Mouse (Mus musculus) heart, postnatal 14 days (tissue): ENCODE measurements around the gene Map3k5. TPM values are rescaled to one million over a fixed set of nuclear protein-coding genes. Genes with fewer than 3 reads are reported as not detected.

Experiments
- DNase-seq, 2 experiments: peaks; one replicate each; pipeline ENCODE4 v3.0.0; 2021 to 2022
- intact Hi-C: fragments of 180-260 bp; cut with DNase I; formaldehyde crosslinking; loops from one replicate; pipeline ENCODE4 v1.15.1; 2025
- total RNA-seq, 2 experiments: library from RNA; stranded (reverse); gene quantifications; 2 replicates each; pipeline ENCODE4 v1.2.3; 2021

The Map3k5 gene
- total RNA-seq, 2 experiments from 2014 or later, result 30.0 to 38.9 TPM

- DNase-seq, result no peak
- intact Hi-C loops, result no loop called here
These were observed 235.8 kb downstream of the Map3k5 start for GRCm38 (mm10) chr10:20169927-20170604.

- intact Hi-C loops, result no loop called here
- DNase-seq, result peak; percentile 55 to 78
These were observed 236.4 kb downstream of the Map3k5 start for GRCm38 (mm10) chr10:20170605-20171088.

DNA sequence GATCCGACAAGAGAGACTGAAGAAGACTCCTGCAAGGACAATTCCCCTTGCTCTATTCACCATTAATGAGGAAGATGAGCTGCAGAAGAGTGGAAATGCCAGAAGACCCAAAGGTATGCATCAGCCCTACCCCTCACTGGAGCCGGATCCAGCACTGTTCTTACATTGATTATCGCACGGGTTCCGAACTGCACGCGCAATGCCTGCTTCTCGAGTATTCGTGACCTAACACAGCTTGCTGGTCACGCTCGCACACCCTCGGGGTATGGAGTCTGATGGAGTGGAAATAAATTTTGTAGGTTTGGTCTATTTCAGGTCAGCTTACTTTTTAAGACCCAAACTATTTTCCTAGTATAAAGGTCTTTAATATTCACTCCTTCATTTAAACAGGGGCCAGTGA is 236.9 kb downstream of the Map3k5 start:
- intact Hi-C loops, result no loop called here
- DNase-seq, result no peak

- DNase-seq, result no peak
- intact Hi-C loops, result no loop called here
These were observed 237.5 kb downstream of the Map3k5 start for GRCm38 (mm10) chr10:20171756-20172155.

DNA sequence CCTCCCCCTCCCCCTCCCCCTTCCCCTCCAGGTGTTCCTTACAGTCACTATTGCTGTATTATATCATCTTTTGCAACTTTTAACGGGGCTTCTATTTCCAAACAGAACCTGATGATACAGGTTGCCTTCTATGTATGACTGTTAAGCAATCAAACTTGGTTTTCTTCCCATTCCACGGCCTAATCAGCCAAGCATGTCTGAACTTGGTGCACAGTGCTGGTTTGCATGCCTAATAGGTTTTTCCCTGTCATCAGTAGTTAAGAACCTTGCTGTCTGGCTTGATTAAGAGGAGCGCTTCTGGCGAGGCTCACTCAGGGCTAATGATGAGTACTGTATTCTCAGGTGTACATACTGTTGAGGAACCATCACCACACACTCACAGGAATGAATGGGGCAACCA is 239.5 kb downstream of the Map3k5 start:
- intact Hi-C loops, result no loop called here
- no peak for DNase-seq

- DNase-seq, result no peak
- intact Hi-C loops, result no loop called here
These were observed 241.8 kb downstream of the Map3k5 start for GRCm38 (mm10) chr10:20176054-20176453.

GRCm38 (mm10) chr10:20178807-20179605 is 244.7 kb downstream of the Map3k5 start:
- intact Hi-C loops, result no loop called here
- DNase-seq, result no peak

- no peak for DNase-seq
- intact Hi-C loops, result no loop called here
These were observed 246.9 kb downstream of the Map3k5 start for GRCm38 (mm10) chr10:20181198-20181597.

GRCm38 (mm10) chr10:20181680-20182399 is 247.6 kb downstream of the Map3k5 start:
- no peak for DNase-seq
- intact Hi-C loops, result no loop called here

DNA sequence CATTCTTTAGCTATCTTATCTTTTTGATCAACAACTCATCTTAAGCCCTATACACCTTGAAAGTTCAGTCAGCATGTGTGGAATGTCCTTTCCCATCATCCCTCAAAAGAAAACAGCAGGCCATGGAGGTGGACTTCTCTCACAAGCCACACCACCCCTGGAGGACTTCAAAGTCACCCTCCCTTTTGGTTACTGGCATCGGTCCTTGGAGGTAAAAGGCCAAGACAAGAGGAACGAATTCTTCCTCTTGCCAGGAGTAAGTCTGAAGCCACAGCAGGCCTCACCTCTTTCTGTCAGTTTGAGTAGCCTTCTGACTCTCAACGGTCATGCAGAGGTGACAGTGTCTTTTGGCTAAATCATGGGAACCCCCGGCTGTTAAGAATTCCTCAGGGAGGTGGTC is 250.1 kb downstream of the Map3k5 start:
- intact Hi-C loops, result no loop called here
- DNase-seq, result peak in 1 of 2 experiments; percentile 18

DNA sequence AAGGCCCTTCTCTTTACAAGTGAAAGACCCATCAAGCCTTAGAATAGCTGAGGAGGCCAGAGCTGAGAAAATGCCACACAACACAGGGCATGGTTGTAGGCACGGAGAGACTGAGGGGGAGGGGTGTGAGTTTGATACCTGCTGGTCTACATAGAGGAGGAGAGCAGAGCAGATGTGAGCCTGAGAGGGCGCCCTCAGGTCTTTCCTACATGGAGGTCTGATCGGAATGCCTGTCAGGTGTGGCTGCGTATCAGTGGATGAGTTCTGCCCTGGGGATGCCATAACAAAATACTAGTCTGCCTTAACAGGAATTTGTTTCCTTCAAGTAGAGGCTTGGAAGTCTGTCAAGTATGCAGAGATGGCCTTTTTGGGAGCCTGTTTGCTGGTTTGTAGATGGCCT is 251.0 kb downstream of the Map3k5 start:
- peak in 1 of 2 experiments; percentile 20 for DNase-seq
- intact Hi-C loops, result no loop called here

DNA sequence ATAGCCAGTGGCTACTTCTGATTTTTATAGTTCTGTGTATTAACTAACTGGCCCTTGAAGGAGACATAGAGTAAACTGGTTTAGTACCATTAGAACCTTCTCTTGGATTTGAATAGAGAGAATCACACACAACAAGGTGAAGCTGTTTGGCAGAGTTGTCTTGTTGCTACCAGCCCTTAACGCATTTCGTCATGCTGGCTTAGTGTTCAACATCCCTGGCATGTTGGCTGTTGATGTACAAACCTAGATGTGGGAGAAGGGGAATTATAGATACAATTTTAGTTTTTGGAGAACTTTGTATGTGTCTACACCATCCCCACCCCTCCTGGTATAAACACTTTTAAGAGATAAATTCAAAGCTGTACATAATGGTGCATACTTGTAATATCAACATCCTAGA is 251.5 kb downstream of the Map3k5 start:
- intact Hi-C loops, result no loop called here
- no peak for DNase-seq

DNA sequence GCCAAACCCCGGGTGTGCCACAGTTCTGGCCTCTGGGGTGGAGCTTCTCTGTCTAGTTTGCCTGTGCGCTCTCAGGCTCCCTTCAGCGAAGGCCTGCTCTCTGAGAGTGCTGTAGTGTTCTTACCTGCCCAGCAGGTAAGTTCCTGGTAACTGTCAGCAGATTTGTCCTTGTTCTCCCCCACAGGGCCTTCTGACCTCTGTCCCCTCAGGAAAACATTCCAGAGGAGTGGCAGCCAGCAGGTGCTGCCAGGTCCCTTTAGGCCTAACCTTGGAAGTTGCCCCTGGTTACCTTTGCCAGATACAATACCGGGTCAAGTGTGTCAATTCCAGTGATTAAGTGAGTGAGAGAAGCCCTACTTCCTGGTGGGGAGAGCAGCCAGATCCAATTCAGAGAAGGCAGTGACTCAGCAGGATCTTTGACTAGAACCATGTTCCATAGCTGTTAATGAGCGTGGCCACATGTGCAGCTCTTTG is 252.6 kb downstream of the Map3k5 start:
- DNase-seq, result no peak
- intact Hi-C loops, result no loop called here

DNA sequence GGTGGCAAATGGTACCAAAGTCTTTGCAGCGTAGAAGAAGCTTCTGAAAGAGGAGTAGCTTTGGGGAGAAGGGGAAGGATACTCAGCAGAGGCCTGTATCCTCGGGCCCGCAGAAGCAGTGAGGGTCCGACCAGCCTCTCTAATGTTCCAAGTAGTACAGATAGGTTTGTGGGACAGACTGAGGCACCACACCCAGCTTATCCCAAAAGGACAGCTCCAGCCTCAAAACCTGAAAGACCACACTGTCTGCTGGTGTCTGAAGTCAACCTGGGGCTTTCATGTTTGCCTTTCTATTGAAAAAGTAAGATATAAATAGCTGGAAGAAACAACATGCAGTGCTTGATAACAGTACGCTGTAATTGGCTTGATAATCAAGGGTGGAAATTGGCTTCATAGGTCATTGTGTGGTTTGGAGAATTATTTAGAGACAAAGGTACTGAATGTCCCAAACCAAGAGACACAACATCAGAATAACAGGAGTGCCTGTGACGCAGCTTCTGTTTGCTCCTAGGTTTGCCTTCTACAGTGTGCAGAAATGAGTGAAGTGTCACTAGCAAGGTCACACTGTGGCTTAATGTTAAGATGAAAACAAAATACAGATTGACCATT is 256.0 kb downstream of the Map3k5 start:
- intact Hi-C loops, result no loop called here
- DNase-seq, result no peak

Other genes starting within 250 kb of the Map3k5 start
- gene Il20ra, start 221.9 kb upstream of the Map3k5 start, total RNA-seq, result not detected
- under 1 TPM in 1 of 2 experiments, not detected in 1; 0.07 TPM for gene Slc35d3, start 83.0 kb upstream of the Map3k5 start, total RNA-seq
- gene Pex7, start 26.8 kb upstream of the Map3k5 start, total RNA-seq, result 10 to 100 TPM; 22.9 to 25.9 TPM
- 10 to 100 TPM; 17.4 to 20.9 TPM for gene Map7, start 214.0 kb downstream of the Map3k5 start, total RNA-seq